Mouse (Mus musculus): ENCODE results near the gene Ltb. TPM values are rescaled to one million over a fixed set of nuclear protein-coding genes. Genes with fewer than 3 reads are reported as not detected.

The Ltb gene
- polyA plus RNA-seq, 1 experiment from 2014 or later: 0.16 TPM

DNA sequence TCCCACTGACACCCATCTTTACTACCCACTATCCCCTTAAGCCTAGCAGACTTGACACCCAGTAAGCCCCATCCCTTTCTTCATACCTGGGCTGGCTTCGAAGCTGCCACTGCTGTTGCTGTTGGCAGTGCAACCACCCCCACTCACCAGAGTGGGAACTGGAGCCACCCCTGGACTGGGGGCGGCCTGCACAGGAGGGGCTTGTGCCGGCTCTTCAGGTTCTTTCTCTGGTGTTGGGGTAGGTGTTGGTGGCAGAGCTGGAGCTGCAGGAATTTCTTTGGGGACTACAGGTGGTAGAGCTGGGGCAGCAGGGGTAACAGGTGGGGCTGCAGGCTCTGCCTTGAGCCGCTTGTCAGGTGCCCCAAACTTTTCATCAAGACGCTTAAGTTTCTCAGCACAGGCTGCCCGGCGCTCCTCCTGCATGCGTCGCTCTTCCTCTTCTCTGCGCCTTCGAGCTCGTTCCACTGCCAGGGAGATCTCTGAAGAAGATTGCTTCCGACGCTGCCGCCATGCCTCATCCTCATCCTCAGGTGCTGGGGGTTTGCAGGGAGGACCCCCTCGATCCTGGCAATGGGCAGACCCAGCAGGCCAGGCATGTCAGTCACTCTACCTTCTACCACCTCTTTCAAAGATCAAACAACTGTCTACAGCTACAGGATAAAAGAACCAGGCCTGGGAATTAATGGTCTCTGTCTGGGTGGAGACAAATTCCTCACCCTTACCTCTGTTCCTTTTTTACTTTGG, 35.2 kb upstream of the Ltb start:
- H3K36me3 ChIP-seq (replicated peaks): peaks cover 94% of the 10 kb centered on the region
- no peak for DNase-seq (ENCODE audit: extremely low spot score, low spot score)
- no peaks in the 10 kb centered on the region for H3K9me3 ChIP-seq
- H3K27me3 ChIP-seq (ENCODE audit: poor library complexity, severe bottlenecking): no peaks in the 10 kb centered on the region
- peaks cover 26% of the 10 kb centered on the region for H3K4me1 ChIP-seq
- no peak overlapping the region for H3K4me3 ChIP-seq
- 97% methylated on average over 16 of the region's 16 CpGs for WGBS
- H3K27ac ChIP-seq: no peak overlapping the region

GRCm38 (mm10) chr17:35159638-35160037, 34.6 kb upstream of the Ltb start:
- 84% methylated on average over 7 of the region's 7 CpGs for WGBS
- H3K4me3 ChIP-seq: no peak overlapping the region
- H3K27ac ChIP-seq: no peak overlapping the region
- peaks cover 88% of the 10 kb centered on the region for H3K36me3 ChIP-seq (replicated peaks)
- no peak for DNase-seq (ENCODE audit: extremely low spot score, low spot score)
- H3K4me1 ChIP-seq: peaks cover 26% of the 10 kb centered on the region
- H3K27me3 ChIP-seq (ENCODE audit: poor library complexity, severe bottlenecking): no peaks in the 10 kb centered on the region
- H3K9me3 ChIP-seq: no peaks in the 10 kb centered on the region

DNA sequence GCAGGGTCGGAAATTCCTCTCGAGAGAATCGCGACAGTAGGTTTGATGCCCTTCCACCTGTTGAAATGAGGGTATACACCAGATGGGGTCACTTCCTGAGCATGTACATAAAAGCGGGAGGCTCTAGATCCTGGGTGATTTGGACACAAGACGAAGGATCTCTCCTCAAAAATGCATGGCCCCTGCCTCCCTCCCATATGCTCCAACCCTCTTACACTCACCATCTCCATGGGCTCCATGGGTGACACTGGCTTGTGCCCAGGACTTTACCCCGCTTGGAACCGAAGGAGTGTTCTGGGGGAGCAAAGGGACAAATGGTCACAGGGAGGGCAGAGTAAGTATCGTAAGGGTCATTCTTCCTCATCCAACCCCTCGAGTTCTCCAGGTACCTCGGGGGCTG, 32.8 kb upstream of the Ltb start:
- Histone ChIP-seq H3K27ac (no peak overlapping the region), H3K4me3 (peak overlapping the region; percentile 99), H3K36me3 (replicated peaks) (peaks cover 70% of the 10 kb centered on the region), H3K9me3 (no peaks in the 10 kb centered on the region), H3K4me1 (peaks cover 35% of the 10 kb centered on the region), H3K27me3 (ENCODE audit: poor library complexity, severe bottlenecking) (no peaks in the 10 kb centered on the region)
- 92% methylated on average over 11 of the region's 11 CpGs for WGBS
- no peak for DNase-seq (ENCODE audit: extremely low spot score, low spot score)

GRCm38 (mm10) chr17:35162121-35162520, 32.1 kb upstream of the Ltb start:
- H3K27ac ChIP-seq: no peak overlapping the region
- peaks cover 38% of the 10 kb centered on the region for H3K4me1 ChIP-seq
- no peak for DNase-seq (ENCODE audit: extremely low spot score, low spot score)
- H3K9me3 ChIP-seq: no peaks in the 10 kb centered on the region
- peak overlapping the region; percentile 99 for H3K4me3 ChIP-seq
- 86% methylated on average over 14 of the region's 14 CpGs for WGBS
- H3K36me3 ChIP-seq (replicated peaks): peaks cover 63% of the 10 kb centered on the region
- no peaks in the 10 kb centered on the region for H3K27me3 ChIP-seq (ENCODE audit: poor library complexity, severe bottlenecking)

DNA sequence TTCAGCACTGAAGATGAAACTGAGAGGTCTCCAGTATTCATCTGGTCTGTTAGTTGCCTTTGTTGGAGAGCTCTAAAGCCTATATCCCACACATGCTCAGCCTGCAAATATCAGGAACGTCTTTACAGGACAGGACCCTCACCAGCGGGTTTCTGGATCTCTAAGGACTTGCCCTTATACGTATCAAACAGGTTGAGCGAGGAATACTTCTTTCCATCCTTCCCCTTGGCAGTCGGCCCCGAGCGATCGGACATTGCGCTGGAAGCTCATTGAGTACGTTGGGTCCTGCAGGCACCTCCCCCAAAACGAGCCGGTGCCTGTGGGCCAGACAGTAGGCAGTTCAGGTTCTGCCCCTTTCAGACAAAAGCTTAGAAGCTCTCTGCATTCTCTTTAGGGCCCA, 31.5 kb upstream of the Ltb start:
- H3K4me3 ChIP-seq: peak overlapping the region; percentile 99
- 73% methylated on average over 12 of the region's 12 CpGs for WGBS
- no peak for DNase-seq (ENCODE audit: extremely low spot score, low spot score)
- peak overlapping the region; percentile 99 for H3K27ac ChIP-seq
- H3K27me3 ChIP-seq (ENCODE audit: poor library complexity, severe bottlenecking): no peaks in the 10 kb centered on the region
- H3K9me3 ChIP-seq: no peaks in the 10 kb centered on the region
- peaks cover 57% of the 10 kb centered on the region for H3K36me3 ChIP-seq (replicated peaks)
- peaks cover 38% of the 10 kb centered on the region for H3K4me1 ChIP-seq

GRCm38 (mm10) chr17:35163326-35164081, 30.7 kb upstream of the Ltb start:
- Histone ChIP-seq H3K36me3 (replicated peaks) (peaks cover 49% of the 10 kb centered on the region), H3K4me1 (peaks cover 38% of the 10 kb centered on the region), H3K27me3 (ENCODE audit: poor library complexity, severe bottlenecking) (no peaks in the 10 kb centered on the region), H3K9me3 (no peaks in the 10 kb centered on the region), H3K27ac (peak overlapping the region; percentile 99), H3K4me3 (peak overlapping the region; percentile 99)
- 26% methylated on average over 8 of the region's 8 CpGs for WGBS
- DNase-seq (ENCODE audit: extremely low spot score, low spot score): no peak

GRCm38 (mm10) chr17:35164218-35164567, 30.0 kb upstream of the Ltb start:
- Histone ChIP-seq H3K9me3 (no peaks in the 10 kb centered on the region), H3K4me3 (peak overlapping the region; percentile 99), H3K27ac (peak overlapping the region; percentile 99), H3K4me1 (peaks cover 38% of the 10 kb centered on the region), H3K36me3 (replicated peaks) (peaks cover 42% of the 10 kb centered on the region), H3K27me3 (ENCODE audit: poor library complexity, severe bottlenecking) (no peaks in the 10 kb centered on the region)
- no peak for DNase-seq (ENCODE audit: extremely low spot score, low spot score)
- WGBS: 1% methylated on average over 27 of the region's 28 CpGs

DNA sequence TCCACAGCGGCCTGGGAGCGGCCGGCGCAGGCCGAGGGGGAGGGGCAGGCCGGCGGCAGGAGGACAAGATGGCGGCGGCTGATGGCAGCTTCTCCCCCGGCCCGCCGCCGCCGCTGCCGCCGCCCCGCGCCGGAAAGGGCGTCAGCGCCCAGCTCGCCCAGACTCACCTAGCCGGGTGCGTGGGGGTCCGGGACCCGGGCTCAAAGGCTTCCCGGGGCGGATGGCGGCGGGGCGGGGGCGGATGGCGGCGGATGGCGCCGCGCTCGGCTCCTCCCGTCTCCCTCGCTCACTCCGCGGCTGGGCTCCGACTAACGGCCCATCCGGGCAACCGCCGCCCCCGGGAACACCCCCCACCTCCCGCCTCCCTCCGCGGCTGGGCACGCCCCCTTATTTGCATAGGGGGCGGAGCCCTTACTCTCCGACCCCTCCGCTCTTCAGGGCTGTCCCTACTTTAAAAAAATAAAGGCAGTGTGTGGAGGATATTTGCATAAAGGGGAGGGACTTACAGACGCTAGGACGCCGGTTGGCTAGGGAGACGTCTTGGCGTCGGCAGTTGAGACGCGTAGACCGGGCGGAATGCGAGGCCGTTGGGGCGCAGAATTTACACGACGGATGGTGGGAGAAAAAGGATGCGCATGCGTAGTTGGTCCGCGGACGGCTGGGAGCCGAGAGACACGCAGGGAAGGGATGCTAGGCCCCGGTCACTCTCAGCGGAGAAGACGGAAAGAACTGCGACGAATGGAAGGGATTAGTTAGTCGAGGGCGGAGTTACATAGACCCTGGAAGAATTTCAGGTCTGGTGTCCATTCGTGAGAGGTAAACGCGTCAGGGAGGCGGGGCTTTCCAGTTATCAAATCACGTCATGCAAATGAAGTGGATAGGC, 29.4 kb upstream of the Ltb start, which contains the start of gene Prrc2a:
Gene Prrc2a, minus strand, starts transcription at position 330 of the 883 bp plus-strand sequence.
- under 1% methylated on average over 80 of the region's 89 CpGs for WGBS
- peak within 1 kb of the TSS; percentile 99 for H3K27ac ChIP-seq
- H3K27me3 ChIP-seq (ENCODE audit: poor library complexity, severe bottlenecking): no peaks in the 10 kb centered on the region
- H3K4me3 ChIP-seq: peak within 1 kb of the TSS; percentile 99
- peak; percentile 99 for DNase-seq (ENCODE audit: extremely low spot score, low spot score)
- H3K4me1 ChIP-seq: peaks cover 38% of the 10 kb centered on the region
- no peaks in the 10 kb centered on the region for H3K9me3 ChIP-seq
- peaks cover 36% of the 10 kb centered on the region for H3K36me3 ChIP-seq (replicated peaks)

GRCm38 (mm10) chr17:35165451-35166155, 28.6 kb upstream of the Ltb start:
- 26% methylated on average over 12 of the region's 12 CpGs for WGBS

DNA sequence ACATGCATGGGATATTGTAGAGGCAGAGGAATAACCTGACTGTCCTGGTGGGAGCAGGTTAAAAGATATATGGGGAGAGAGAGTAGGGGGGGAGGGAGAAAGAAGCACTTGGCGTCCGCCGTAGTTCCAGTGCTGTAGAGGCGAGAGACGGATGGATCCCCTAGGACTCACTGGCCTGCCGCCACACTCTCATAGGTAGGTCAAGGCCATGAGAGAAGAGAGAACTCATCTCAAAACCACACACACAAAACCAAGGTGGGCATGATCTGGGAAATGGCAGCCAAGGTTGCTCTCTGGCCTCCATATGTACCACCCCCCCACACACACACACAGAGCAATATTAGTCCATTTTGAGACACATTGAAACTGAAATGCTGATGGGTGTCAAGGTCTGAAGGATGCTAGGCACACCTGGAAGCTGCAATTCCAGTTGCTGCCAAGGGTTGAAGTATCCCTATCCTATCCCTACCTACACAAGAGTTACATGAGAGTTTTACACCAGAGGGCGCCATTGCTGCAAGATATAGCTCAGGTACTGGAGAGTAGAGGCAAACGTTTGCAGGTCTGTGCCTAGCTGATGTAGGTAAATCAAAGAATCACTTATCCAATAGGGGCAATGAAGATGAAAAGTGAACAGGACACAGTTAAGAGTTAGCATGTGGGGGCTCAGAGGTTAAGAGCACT, 27.7 kb upstream of the Ltb start:
- H3K36me3 ChIP-seq (replicated peaks): peaks cover 19% of the 10 kb centered on the region
- peaks cover 34% of the 10 kb centered on the region for H3K4me1 ChIP-seq
- 74% methylated on average over 8 of the region's 8 CpGs for WGBS
- H3K27ac ChIP-seq: peak overlapping the region; percentile 99
- no peaks in the 10 kb centered on the region for H3K27me3 ChIP-seq (ENCODE audit: poor library complexity, severe bottlenecking)
- H3K4me3 ChIP-seq: peak overlapping the region; percentile 99
- no peak for DNase-seq (ENCODE audit: extremely low spot score, low spot score)
- no peaks in the 10 kb centered on the region for H3K9me3 ChIP-seq

More at GRCm38 (mm10) chr17:35165451-35166155, 28.6 kb upstream of the Ltb start:
- no peak for DNase-seq (ENCODE audit: extremely low spot score, low spot score)
- H3K27ac ChIP-seq: peak overlapping the region; percentile 99
- no peaks in the 10 kb centered on the region for H3K27me3 ChIP-seq (ENCODE audit: poor library complexity, severe bottlenecking)
- peaks cover 38% of the 10 kb centered on the region for H3K4me1 ChIP-seq
- peaks cover 28% of the 10 kb centered on the region for H3K36me3 ChIP-seq (replicated peaks)
- peak overlapping the region; percentile 99 for H3K4me3 ChIP-seq
- H3K9me3 ChIP-seq: no peaks in the 10 kb centered on the region

- no peaks in the 10 kb centered on the region for H3K9me3 ChIP-seq
- 88% methylated on average over 7 of the region's 7 CpGs for WGBS
- peaks cover 21% of the 10 kb centered on the region for H3K4me1 ChIP-seq
- no peak overlapping the region for H3K27ac ChIP-seq
- H3K4me3 ChIP-seq: no peak overlapping the region
- no peak for DNase-seq (ENCODE audit: extremely low spot score, low spot score)
- H3K27me3 ChIP-seq (ENCODE audit: poor library complexity, severe bottlenecking): no peaks in the 10 kb centered on the region
- H3K36me3 ChIP-seq (replicated peaks): peaks cover 6% of the 10 kb centered on the region
These were observed 26.4 kb upstream of the Ltb start for GRCm38 (mm10) chr17:35167794-35168193.

All from forebrain, embryonic 10.5 days (tissue).